ENCODE assay signal across 9 mouse cellular contexts in the genomic region with DNA sequence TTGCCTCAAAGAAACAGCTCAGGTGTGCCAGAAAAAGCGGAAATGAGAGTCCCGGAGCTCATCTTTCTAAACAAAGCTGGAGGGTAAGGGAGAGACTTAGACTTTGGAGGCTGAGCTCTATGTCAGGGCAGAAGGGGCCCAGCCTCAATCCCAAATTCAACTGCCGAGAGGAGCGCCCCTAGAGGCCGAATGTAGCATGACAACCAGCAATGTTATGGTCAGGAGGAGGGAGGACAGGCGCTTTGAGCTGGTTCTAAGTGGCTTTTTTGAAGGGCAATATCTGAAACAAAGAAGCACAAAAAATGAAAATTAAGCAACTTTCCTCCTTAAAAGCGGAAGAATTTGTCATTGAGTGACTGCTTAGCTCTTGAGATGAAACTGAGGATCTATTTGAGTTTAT. TPM values are rescaled to one million over a fixed set of nuclear protein-coding genes. Genes with fewer than 3 reads are reported as not detected.
DNase-seq lines count a peak whose midpoint lies in the region; ATAC-seq and TF ChIP-seq lines count a peak whose summit lies in the region.
"Not testable (repeated sequence)": the region's sequence is repeated elsewhere in the genome, so short reads cannot be mapped to it uniquely, and the experiment has no call there.
"Had no signal": no experiment of that assay in that cellular context is flagged by ENCODE, and none has a peak within 500 bp of the region (broad histone marks: within the 10 kb centered on the region; RNA-seq: fewer than 3 reads in every experiment).

No protein-coding gene starts in this region.

- not testable (repeated sequence) for H3K9me3 ChIP-seq in limb, embryonic 10.5 days (replicated peaks); midbrain, embryonic 14.5 days (ENCODE audit: control insufficient read depth, low read length)

- TF ChIP-seq POLR2A in cerebellum, adult 2 months (IDR thresholded peaks at IDR 0.05; ENCODE audit: borderline replicate concordance, insufficient read depth, low read length): not testable (repeated sequence)

- peak; percentile 39; the same call in 1 of the 2 replicates for TF ChIP-seq CTCF in cerebellum, adult 2 months (IDR thresholded peaks at IDR 0.05; ENCODE audit: borderline replicate concordance, insufficient read depth, low read depth, low read length)

- H3K4me3 ChIP-seq in cerebellum, adult 2 months (replicated peaks; ENCODE audit: insufficient read depth, low read depth, low read length); limb, embryonic 10.5 days; midbrain, embryonic 14.5 days (replicated peaks; ENCODE audit: low read depth, low read length): not testable (repeated sequence)

- peak; percentile 59 for DNase-seq in T-cell, adult 2 months (ENCODE audit: low spot score)
- not testable (repeated sequence) for DNase-seq in cerebellum, adult 2 months
- peak; percentile 45 for DNase-seq in forelimb bud, embryonic 11.5 days (ENCODE audit: low read depth, low spot score)
- DNase-seq in induced T-regulatory cell, adult 2 months (ENCODE audit: low read depth): peak; percentile 79
- DNase-seq in limb, embryonic 10.5 days (ENCODE audit: low spot score): peak; percentile 67
- DNase-seq in midbrain, embryonic 14.5 days: peak; percentile 53
- peak; percentile 37 to 80 for DNase-seq in spleen, postnatal 10 days (ENCODE audit: low spot score in 2 of 2)

- not testable (repeated sequence) for H3K27me3 ChIP-seq in cerebellum, adult 2 months (ENCODE audit: control insufficient read depth, insufficient read depth, low read length); limb, embryonic 10.5 days (ENCODE audit: low read depth, poor library complexity, severe bottlenecking); midbrain, embryonic 14.5 days (ENCODE audit: control insufficient read depth, insufficient read depth, low read length)

- not testable (repeated sequence) for H3K9ac ChIP-seq in midbrain, embryonic 14.5 days (replicated peaks; ENCODE audit: low read length)

- not testable (repeated sequence) for H3K4me1 ChIP-seq in cerebellum, adult 2 months (ENCODE audit: control insufficient read depth, insufficient read depth, low read length); limb, embryonic 10.5 days; midbrain, embryonic 14.5 days (ENCODE audit: control insufficient read depth, insufficient read depth, low read length)

- H3K36me3 ChIP-seq in limb, embryonic 10.5 days; midbrain, embryonic 14.5 days (ENCODE audit: control insufficient read depth, insufficient read depth, low read length): not testable (repeated sequence)

- 22% methylated on average over 5 of the region's 7 CpGs for WGBS in cerebellum, adult 2 months
- 19% methylated on average over 5 of the region's 7 CpGs for WGBS in limb, embryonic 10.5 days
- 13% methylated on average over 5 of the region's 7 CpGs for WGBS in midbrain, embryonic 14.5 days

- H3K27ac ChIP-seq in cerebellum, adult 2 months (ENCODE audit: insufficient read depth, low read length); limb, embryonic 10.5 days; midbrain, embryonic 14.5 days (replicated peaks; ENCODE audit: low read depth, low read length): not testable (repeated sequence)

- not testable (repeated sequence) for ATAC-seq in midbrain, embryonic 14.5 days (ENCODE audit: low FRiP score, low TSS enrichment)

- not testable (repeated sequence) for H3K4me2 ChIP-seq in midbrain, embryonic 14.5 days (ENCODE audit: low read length)

RNA-seq across cellular contexts. Expression of a gene that starts 7.0 kb away (rescaled TPM):
- polyA plus RNA-seq in cerebellum, adult 2 months (2012; rRNA removed): 0.74 and 1.1 TPM in 2 replicates
- polyA plus RNA-seq in limb, embryonic 10.5 days (2016; fragmentation: Nextera tagmentation; extraction: Ambion mirVana): not detected in 2 replicates
- polyA plus RNA-seq in midbrain, embryonic 14.5 days (2014; fragmentation: Nextera tagmentation; extraction: Ambion mirVana): 0.88 TPM in 1 of 2 replicates, not detected in the other

RNA-seq across cellular contexts. Expression of a gene that starts 36.3 kb away (rescaled TPM):
- polyA plus RNA-seq in cerebellum, adult 2 months (2012; rRNA removed): not detected in 2 replicates
- not detected in 2 replicates for polyA plus RNA-seq in limb, embryonic 10.5 days (2016; fragmentation: Nextera tagmentation; extraction: Ambion mirVana)
- not detected in 2 replicates for polyA plus RNA-seq in midbrain, embryonic 14.5 days (2014; fragmentation: Nextera tagmentation; extraction: Ambion mirVana)
- polyA plus RNA-seq: hindbrain, embryonic 15.5 days; midbrain, embryonic 15.5 days had no signal
